Mouse (Mus musculus) thymus, postnatal 14 days (tissue): ENCODE results near the gene Set.
"Not testable (repeated sequence)": the region's sequence is repeated elsewhere in the genome, so short reads cannot be mapped to it uniquely, and the experiment has no call there.

ENCODE experiments used
- DNase-seq: peaks from one replicate; pipeline ENCODE4 v3.0.0; 2021

The Set gene

GRCm38 (mm10) chr2:30057223-30057904, at the start of gene Set:
TSS of gene Set (plus strand) at chr2:30057378.
- DNase-seq = no peak

- DNase-seq = no peak
Observed at GRCm38 (mm10) chr2:30009101-30009500, 48.1 kb upstream of the Set start.

- DNase-seq = no peak
Observed at GRCm38 (mm10) chr2:30010840-30011281, 46.3 kb upstream of the Set start.

- no peak for DNase-seq
Observed at GRCm38 (mm10) chr2:30014326-30014966, 42.7 kb upstream of the Set start.

GRCm38 (mm10) chr2:30025454-30025853, 31.7 kb upstream of the Set start:
- no peak for DNase-seq

GRCm38 (mm10) chr2:30026997-30027396, 30.2 kb upstream of the Set start:
- no peak for DNase-seq

- peak; percentile 30 for DNase-seq
Observed at GRCm38 (mm10) chr2:30032244-30032846, 24.8 kb upstream of the Set start.

- DNase-seq = no peak
Observed at GRCm38 (mm10) chr2:30032957-30033356, 24.2 kb upstream of the Set start.

GRCm38 (mm10) chr2:30037762-30038161, 19.4 kb upstream of the Set start:
- DNase-seq = no peak

GRCm38 (mm10) chr2:30038370-30038769, 18.8 kb upstream of the Set start:
- DNase-seq = no peak

GRCm38 (mm10) chr2:30039687-30040086, 17.5 kb upstream of the Set start:
- DNase-seq = no peak

GRCm38 (mm10) chr2:30042445-30042844, 14.7 kb upstream of the Set start:
- peak; percentile 88 for DNase-seq

GRCm38 (mm10) chr2:30044550-30044949, 12.6 kb upstream of the Set start:
- no peak for DNase-seq

GRCm38 (mm10) chr2:30047127-30047526, 10.1 kb upstream of the Set start:
- no peak for DNase-seq

- DNase-seq = no peak
Observed at GRCm38 (mm10) chr2:30048101-30048501, 9.1 kb upstream of the Set start.

- peak; percentile 99 for DNase-seq
Observed at GRCm38 (mm10) chr2:30048699-30049388, 8.3 kb upstream of the Set start, which contains the start of gene Wdr34. TSS of gene Wdr34 (minus strand) at chr2:30048881.

GRCm38 (mm10) chr2:30049831-30050230, 7.3 kb upstream of the Set start:
- DNase-seq = no peak

- no peak for DNase-seq
Observed at GRCm38 (mm10) chr2:30051992-30052761, 5.0 kb upstream of the Set start.

- not testable (repeated sequence) for DNase-seq
Observed at GRCm38 (mm10) chr2:30055310-30055709, 1.9 kb upstream of the Set start.

GRCm38 (mm10) chr2:30056736-30057135, 442 bp upstream of the Set start:
- DNase-seq = no peak

- DNase-seq = no peak
Observed at GRCm38 (mm10) chr2:30058418-30058817, 1.2 kb downstream of the Set start.
